Mouse (Mus musculus) cerebellum, postnatal 14 days (tissue): Measurements from ENCODE around the gene Ttc5.
"Not testable (repeated sequence)": the region's sequence is repeated elsewhere in the genome, so short reads cannot be mapped to it uniquely, and the experiment has no call there.

Experiments
- DNase-seq, 2 experiments: peaks; one replicate each; pipeline ENCODE4 v3.0.0; 2021; ENCODE audit warnings: mixed read lengths in 2 of 2

The Ttc5 gene

DNA sequence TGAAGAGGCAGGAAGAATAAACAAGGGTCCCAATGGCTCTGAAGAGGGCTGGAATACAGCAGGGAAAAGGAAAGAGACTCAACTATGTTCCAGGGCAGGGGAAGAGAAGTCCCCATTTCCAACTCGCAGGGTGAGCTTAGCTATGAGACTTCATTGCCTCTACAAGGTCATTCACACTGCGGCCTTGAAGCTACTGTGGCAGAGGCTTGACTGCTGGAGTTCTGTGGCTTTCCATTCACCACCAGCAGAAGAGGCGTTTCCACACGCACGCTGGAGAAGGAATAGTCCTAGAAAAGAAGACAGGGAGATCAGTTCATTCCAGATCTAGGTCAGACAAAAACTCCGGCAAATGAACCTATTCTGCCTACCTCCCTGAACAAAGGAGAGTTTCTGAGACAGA lies 19.6 kb downstream of the Ttc5 start:
- no peak for DNase-seq

DNA sequence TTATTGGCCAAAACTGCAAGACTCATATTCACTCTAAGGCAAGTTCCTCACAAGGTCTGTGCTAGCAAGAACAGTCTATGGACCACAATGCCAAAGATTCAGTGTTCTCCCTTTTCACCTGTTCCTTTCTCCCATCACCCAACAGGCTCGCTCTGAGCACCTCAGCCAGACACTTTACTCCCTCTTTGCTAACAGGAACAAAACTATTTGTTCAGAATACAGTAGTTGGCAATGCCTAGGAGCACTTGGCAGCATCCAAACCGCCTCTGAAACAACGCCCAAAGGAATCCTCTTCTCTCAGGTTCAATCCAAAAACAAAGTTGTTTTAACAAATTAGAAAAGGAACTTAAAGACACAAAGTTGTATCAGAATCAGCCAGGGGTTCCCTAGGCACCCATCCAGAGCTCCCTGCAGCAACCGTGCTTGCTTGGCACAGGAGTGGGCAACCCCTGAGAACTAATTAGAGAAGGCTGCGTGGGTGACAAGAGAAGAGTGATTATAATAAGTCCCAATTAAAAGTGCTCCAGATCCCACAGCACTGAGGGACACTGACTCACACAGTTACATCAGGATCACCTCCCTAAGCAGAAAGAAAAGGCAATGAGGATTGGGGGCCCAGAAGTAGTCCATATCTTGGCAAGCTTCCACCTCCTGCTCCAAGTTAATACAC lies 26.8 kb downstream of the Ttc5 start:
- no peak for DNase-seq

DNA sequence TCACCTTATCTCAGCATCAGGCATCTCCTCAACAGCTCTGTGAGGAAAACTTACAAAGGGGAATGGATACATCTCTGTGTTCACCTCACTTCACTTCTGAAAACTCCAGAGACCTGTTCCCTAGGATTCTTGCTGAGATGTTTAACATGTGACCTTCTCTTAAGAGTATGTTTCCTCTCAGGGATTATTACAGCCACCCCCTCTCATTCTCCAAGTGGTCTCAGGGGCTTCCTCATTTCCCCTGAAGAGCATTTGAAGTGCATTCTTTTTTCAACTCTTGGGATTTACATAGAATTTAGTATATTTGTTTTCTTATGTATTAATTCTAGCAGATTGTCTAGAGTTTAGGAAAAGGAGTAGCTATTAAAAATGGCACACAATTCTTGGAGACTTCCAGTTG lies 40.3 kb downstream of the Ttc5 start, which contains the start of gene Olfr749:
Gene Olfr749 (minus strand): TSS at position 101 of the 400 bp plus-strand sequence.
- DNase-seq, result no peak

DNA sequence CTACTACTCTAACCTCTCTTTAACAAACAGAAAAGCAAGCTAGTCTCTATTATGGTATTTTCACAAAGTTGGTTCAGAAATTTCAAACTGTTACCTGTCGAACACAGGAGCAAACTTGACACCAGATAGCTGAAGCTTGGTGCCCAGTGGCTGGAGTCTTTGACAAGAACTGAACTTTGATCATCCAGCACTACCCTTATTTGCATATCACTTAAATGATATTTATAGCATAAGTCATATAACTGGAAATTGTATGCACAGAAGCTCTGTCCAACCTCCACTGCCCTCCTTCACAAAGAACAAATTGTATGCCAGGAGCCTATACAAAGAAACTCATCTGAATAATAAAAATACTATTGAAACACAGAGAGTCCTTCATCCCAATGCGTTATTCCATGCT lies 43.7 kb downstream of the Ttc5 start:
- DNase-seq, result no peak

DNA sequence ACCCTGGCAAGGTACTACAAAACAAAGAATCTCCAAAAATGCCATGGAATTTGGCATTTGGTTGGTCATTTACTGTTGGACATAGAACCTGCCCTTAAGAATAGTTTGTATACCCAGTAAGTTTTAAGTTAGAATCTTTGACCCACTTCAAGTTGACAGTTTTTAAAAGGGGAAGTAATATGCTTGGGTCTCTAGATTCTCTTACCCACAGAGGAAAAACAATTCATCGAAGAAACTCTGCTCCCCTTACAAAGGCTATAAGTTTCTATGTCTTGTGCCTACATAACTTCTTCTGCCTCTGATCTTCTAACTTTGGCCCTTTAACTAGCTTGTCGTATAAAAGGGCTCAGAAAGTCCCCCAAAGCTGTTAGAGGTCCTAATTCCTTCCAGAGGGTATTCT lies 45.0 kb downstream of the Ttc5 start:
- DNase-seq, result no peak

DNA sequence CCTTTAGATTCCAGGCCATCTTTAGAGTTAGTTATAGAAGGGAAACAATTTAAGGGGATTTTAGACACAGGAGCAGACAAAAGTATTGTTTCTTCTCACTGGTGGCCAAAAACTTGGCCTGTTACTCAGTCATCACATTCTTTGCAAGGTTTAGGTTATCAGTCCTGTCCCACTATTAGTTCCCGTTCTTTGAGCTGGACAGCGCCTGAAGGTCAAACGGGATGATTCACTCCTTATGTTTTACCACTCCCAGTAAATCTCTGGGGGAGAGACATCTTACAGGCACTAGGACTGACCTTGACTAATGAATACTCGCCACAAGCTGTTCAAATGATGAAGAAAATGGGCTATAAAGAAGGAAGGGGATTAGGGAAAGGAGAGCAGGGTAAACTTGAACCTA lies 62.9 kb downstream of the Ttc5 start:
- not testable (repeated sequence) for DNase-seq

DNA sequence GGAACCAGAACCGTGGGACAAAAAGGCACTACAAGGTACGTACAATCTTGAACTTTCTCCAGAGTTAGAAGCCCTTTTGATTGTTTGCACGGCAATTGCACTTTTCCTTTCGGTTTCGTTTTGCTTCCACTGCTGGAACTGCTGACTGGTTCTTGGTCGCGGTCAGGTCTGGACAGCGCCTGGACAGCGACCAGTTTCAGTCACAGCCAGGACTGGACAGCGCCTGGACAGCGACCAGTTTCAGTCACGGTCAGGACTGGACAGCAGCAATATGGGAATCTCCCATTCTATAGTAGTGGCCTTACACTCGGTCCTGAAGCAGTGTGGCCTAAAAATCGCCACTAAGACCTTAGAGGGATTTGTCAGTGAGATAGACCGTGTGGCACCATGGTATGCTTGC lies 65.4 kb downstream of the Ttc5 start:
- not testable (repeated sequence) for DNase-seq
